Mouse (Mus musculus) A20 (cell line): Measurements from ENCODE around the gene Lonp2.

ENCODE experiments used
- DNase-seq: peaks from one replicate; pipeline ENCODE4 v3.0.0-alpha.2; 2011; ENCODE audit warnings: low read depth, low spot score

The Lonp2 gene

DNA sequence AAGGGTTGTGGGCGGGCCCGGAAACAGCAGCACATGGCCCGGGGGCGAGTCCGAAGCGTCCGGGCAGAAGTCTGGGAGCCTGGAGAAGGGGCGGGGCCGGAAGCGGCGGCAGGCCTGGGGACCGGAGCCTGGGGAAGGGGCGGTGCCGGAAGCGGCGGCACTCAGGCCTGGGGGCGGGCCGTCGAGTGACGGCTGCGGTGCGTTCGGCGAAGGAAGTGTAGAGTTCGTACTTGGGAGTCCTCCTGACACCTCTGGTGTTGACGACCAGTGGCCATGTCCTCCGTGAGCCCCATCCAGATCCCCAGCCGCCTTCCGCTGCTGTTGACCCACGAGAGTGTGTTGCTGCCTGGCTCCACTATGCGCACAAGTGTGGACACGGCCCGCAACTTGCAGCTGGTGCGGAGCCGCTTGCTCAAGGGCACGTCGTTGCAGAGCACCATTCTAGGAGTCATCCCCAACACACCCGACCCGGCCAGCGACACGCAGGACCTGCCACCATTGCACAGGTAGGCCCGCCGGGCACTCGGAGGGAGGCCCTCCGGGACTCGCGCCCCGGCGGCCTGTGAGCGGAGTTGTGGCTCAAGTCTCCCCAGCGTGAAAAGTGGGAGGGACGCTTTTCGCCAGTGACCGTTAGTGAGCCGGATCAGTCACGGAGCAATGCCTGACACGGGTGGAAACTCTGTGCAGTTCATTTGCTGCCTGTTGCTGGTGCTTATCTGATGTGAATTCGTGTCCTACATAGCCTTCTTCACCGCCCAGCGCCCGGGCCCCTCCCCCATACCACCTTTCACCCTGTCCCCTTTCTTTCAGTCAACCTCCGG, at the start of gene Lonp2:
Gene Lonp2, plus strand, starts transcription at position 133 of the 821 bp plus-strand sequence.
- peak; percentile 99 for DNase-seq

DNA sequence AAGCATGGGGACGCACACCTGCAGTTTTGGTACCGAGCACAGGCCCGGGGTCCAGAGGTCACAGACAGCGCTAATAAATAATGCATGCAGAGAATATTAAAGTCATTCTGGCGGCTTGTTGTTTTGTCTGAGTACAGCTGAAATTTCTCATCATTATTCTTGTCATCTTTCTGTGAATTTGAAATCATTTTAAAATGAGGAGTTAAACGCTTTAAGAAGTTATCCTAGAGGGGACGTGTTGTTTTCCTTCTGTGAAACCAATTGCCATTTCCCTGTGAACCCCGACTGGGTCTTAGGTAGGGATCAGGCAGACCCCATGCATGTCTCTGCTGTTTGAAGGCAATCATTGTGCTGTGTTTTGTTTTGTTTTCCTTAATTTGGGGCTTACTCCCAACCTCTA, 46.3 kb upstream of the Lonp2 start:
- no peak for DNase-seq

DNA sequence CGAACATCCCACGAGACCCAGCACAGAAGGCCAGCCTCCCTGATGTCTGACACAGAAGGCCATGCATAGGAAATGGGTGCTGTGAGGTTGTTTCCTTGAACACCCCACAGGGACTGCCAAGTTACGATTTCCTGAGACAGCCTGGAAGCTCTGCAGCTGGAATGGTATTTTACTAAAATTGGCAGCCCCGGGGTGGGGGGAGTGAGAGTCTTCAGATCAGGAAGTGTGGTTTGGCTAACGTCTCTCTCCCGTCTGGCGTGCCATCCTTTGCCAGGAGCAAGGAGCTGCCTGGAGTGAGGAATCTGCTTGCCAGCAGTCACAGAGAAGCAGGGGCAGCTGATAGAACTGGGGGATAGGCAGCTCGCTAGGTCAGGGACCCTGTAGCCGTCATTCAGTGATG, 45.8 kb upstream of the Lonp2 start:
- no peak for DNase-seq

DNA sequence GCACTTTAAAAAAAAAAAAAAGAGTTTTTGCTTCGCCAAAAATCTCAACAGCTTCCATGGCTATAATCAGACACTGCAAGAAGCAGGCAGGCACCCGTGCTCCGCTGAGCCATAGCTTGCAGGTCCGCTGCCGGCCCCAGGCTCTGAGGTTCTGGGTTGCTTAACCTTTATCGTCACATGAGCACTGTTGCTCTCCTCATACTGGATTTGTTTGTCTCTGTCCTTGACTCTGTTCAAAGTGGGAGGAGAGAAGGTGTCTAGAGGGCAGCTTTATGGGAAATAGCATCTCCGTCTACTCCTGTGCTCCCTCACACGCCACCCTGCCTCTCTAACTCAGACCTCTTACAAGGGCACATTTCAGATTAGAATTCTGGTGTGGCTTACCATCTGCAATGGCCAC, 45.1 kb upstream of the Lonp2 start:
- no peak for DNase-seq

DNA sequence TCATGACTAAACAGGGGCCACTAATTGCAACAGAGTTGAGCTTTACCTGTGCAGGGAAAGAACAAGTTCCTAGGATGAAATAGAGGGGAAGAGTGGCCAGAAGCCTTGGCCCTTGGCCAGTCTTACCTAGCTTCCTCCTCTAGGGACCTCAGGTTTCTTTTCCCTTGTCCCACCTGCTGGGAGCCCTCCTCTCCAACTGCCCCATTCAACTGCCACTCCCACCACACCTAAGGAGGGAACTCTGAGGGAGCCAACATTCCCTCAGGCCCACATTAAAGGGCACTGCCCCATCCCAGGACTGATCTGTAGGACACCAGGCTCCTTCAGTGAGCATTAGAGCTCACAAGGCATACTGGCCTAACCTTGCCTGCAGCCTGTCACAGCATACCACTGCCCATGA, 43.4 kb upstream of the Lonp2 start, which contains the start of gene Abcc12:
Gene Abcc12, minus strand, starts transcription at position 229 of the 400 bp plus-strand sequence.
- DNase-seq, result no peak

DNA sequence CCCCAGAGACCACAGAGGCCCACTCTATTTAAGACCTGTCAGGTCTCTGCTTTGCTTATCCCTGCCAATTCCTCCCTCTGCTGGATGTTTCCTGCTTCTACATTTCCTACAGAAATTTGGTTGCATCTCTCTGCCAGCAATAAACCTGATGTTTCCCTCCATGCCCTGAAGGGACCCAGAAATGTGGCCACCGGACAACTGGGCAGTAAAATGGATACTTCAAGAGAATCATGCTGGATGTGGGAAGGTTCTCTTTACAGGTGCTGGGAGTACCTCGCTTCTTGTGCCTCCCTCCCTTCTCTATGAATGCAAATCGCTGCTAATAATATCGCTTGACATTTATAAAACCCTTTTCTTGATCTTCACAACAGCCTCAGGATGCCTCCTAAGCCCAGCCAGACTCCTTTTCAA, 41.9 kb upstream of the Lonp2 start:
- no peak for DNase-seq

DNA sequence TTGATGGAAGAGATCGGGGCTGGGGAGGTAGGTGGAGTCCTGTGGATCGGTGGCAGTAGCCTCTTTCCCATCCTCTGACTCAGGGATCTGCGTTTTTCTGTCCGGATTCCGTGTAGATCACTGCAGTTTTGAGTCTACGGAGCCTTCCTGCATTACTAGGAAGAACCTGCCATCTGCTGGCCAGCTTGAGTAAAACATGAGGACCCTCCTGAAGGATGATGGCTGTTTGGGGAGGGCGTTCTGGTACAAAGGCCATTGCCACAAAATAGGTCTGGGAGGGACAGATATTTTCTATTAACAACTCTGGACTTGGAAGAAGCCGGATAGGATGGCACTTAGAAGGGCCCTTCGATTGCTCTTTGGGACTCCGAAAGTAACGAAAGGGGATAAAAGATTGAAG, 38.7 kb upstream of the Lonp2 start:
- DNase-seq, result peak; percentile 87

DNA sequence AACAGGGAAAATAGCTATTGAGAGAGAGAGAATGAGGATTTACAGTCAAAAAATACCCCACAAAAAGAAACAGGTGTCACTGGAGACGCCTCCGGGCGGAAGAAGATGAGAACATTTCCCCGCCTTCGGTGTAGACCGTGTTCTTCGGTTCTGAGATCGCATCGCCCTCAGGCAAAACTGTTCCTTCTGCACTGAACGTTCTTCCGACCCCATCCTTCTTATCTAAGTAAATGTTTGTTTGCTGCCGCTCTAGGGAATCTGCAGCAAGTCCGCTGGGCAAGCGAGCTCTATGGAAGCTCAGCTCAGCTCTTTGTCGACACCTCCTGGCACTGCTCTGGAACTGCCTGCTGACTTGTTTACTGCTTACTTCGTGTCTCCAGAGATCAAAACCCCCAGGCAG, 38.3 kb upstream of the Lonp2 start:
- peak; percentile 86 for DNase-seq

DNA sequence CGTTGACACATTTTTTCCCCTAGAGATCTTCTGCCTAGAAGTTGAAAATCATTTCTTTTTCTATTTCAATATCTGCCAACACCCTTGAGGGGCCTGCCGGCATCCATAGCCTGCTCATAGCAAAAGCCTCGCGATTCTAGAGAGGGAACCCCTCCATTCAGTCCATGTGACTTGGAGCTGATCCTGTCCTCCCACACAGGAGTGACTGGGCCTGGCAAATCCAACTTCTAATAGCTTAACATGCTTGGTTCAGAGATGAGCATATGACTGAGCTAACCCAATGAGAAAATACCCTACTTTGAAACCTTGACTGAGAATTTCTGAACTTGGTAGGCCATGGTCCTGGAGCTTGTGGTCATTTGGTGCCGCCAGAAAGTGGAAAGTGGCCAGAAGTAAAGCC, 37.8 kb upstream of the Lonp2 start:
- DNase-seq, result no peak

DNA sequence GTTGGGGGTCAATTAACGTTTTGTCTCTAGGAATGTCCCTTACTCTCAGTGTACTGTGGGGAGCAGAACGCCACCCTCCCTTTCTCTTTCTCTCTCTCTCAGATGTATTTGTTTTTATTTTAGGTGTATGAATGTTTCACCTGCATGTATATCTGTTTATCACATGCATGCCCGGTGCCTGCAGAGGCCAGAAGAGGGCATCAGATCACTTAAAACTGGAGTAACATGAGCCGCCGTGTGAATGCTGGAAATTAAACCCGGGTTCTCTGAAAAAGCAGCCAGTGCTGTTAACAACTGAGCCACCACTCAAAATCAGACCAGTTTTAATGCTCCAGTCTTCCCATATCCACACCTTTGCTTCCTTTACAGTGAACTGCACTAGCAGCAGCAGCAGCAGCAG, 37.2 kb upstream of the Lonp2 start:
- DNase-seq, result peak; percentile 60

DNA sequence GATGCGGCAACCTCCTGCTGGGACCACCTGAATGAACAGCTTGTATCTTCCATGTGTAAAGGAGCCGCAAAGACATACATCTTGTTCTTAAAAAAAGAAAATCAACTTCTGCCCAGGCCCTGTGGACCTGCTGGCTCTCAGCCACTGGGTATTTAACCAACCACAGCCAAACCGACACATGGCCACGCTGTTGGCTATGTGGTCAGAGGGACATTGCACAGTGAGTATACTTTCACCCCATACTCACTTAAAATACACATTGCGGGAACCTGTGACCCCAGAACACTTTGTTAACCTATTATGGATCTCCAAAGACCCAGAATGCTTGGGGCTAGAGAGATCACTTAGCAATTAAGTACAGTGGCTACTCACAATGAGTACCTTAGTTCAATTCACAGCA, 35.5 kb upstream of the Lonp2 start:
- DNase-seq, result no peak

DNA sequence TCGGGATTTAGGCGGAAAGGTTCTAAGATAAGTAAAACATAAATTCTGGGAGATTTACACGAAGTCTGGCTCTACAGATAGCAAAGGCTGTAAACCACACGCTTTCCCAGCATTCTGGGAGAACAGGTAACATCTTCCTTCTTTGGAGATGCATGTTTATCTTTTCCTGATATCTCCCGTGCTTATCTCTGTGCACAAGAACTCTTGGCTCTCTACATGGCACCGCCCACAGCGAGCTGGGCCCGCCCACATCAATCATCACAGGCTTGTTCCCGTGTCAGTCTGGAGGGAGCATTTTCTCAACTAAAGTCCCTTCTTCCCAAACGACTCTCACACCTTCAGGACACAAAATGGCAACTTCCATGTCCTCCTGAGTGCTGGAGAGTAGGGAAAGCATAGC, 30.7 kb upstream of the Lonp2 start:
- no peak for DNase-seq

DNA sequence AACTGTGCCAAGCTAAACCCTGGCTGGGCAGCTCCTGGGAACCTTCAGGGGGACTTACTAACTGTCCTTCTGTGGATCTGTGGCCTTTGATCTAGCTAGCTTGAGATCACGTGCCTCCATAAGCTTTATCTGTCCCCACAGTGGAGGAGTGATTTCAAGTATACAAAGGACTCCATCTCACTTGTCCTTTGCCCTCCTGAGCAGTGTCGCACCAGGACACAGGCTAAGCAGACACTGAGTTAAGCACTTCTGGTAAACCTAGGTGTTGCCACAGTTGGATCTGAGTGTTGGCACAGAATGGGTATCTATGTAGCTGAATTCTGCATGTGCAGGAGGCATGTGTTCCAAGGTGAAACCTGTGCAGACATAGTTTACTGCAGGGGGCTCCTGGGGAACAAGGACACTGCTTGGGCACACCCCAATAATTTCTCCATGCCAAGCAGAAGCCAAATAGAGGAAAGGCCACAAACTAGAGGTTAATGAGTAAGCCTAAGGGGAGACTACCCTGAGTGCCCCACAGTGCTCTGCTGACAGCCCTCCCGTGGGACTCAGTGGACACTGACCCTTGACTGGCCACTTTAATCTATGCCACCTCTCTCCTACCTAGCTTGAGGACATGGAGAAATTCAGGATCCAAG, 29.6 kb upstream of the Lonp2 start:
- DNase-seq, result no peak

DNA sequence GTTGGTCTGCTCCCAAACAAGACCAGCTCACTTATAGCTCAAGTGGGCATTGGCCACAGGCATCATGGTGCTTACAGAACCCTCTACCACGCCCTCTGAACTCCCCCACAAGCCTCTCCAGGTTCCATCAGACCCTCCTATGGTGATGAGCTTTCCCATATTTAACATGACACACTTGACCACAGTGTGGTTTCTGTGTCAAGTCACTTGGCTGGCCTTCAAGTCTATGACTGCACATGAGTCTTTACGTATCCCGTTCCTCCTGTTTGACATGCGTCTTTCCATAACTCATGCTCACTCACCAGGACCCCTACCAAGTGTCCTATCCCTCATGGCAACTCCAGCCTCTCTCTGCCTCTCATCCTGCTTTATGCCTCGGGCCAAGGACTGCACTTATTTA, 28.2 kb upstream of the Lonp2 start:
- DNase-seq, result no peak

DNA sequence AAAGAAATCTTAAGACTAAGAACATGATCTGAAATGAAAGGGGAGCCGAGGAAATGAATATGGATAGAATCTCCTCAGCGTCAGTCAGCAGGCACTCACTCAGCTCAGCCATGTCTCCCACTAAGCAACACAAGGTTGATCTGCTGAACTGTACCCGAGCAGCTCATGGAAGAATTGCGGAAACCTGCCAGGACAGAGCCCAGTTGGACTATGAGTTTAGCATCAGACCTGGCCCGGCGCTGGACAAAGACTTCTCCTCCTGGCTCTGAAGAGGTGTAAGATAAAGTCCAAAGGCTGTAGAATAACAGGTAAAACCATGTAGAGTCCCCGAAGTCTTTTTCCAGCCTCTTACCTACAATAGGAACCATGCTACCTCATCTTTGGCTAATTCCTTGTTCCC, 26.2 kb upstream of the Lonp2 start:
- no peak for DNase-seq

DNA sequence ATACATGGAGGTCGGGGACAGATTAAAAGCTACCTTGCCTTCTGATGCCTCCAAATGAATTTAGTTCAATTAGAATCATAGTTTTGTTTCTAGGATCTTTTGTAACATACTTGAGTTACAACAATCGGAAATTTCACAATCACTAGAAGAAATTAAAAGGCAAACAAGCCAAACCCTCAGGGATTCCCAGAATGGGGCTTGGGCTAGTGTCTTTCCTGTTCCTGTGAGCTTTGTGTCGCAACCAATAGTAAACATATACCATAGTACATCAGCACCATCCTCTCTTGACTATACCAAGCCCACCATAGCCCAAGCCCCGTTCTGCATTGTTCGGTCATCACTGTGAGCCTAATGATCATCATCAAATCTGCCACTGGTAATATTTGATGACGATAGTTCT, 24.5 kb upstream of the Lonp2 start:
- no peak for DNase-seq

DNA sequence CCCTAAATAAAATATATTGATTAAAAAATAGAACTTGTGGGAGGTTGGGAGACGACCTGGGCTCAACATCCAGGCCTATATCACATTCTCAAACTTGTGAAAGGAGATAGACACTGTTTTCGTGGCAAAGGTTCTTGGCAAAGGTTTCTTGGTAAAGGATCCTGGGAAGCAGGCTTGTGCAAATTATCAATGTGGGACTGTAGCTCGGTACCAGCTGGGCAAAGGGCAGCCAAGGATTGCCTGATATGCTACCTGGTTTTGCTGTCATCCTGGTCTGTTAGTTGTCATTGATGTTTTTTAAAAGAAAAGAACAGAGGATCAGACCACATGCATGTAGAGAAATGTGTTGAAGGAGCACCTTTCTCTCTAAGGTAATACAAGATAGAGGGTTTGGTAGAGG, 23.5 kb upstream of the Lonp2 start:
- DNase-seq, result no peak

DNA sequence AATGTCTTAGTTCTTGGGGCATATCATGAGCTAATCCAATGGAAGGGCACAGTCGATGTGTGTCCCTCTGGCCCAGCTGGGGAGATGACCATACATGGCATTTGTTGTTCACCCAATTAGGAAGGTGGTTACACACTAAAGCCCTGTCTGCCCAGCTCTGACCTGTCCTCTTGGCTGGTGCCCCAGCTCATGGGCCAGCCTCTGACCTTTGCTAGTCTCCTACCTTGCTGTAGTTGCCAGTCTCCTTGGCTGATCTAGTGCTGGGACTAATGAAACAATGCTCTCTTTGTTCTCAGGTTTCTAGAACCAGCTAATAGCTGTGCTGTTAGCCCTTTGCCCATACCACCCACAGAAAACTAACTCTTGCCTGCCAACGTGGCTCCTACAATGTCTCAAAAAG, 20.7 kb upstream of the Lonp2 start:
- no peak for DNase-seq

DNA sequence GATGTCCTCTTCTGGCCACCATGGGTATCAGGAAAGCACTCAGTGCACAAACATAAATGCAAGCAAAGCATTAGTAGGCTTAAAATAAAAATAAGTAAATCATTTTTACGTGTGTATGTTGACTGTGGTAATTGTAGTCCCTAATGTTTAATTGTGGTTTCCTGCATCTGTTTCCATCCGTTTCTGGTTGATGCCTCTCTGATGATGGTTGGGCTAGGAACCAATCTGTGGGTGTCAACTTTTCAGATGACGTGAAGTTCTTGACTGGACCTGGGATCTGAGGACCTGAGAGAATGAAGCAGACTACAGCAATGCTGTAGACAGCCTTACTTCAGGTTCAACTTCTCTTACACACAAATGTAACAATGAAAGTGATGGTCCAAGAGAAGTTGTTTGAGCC, 19.2 kb upstream of the Lonp2 start:
- DNase-seq, result no peak

DNA sequence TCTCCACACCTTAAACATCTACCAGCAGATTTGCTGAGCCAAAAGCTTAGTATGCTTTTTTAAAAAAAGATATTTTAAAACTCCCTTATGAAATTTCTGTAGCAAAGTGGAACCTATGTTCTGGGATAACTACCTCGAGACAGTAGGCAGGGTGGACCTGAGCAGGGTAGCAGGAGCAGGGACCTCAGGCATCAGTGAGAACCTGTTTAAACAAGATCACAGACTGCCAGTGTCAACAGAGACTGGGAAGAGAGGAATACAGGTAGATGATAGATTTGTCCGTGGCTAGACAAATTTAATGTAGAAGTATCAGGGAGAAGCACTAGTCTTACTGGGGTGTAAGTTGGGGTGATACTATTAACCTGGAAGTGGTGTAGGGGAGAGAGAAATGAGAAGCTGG, 10.0 kb upstream of the Lonp2 start:
- no peak for DNase-seq

DNA sequence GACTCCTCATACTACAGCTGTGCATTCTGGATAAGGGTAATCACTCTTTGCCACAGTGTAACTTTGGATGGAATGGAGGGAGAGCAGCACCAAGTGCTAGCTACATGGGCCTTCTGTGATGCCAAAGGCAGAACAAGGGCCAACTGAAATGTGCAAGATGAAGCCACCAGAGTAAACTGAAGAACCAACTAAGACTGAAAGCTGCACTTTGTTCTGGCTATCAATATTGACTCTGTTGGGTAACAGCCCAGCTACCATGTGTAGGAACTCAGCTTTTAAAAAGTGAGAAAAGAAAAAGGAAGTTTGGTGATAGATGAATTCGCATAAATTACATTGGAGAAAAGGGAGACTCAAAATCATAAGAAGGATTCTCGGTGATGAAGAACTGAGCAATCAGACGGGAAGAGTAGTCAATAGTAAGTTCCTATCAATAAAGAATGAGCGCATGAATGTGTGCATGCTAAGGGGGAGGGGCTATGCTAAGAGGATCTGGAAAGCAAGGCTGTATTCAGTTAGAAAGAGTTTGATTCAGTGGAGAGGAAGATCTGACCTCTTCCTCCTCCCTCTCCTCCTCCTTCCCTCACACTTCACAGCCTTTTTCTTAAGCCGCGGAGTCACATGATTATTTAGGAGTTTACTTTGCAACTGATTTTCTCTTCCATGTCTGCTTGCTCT, 8.6 kb upstream of the Lonp2 start:
- peak; percentile 22 for DNase-seq

DNA sequence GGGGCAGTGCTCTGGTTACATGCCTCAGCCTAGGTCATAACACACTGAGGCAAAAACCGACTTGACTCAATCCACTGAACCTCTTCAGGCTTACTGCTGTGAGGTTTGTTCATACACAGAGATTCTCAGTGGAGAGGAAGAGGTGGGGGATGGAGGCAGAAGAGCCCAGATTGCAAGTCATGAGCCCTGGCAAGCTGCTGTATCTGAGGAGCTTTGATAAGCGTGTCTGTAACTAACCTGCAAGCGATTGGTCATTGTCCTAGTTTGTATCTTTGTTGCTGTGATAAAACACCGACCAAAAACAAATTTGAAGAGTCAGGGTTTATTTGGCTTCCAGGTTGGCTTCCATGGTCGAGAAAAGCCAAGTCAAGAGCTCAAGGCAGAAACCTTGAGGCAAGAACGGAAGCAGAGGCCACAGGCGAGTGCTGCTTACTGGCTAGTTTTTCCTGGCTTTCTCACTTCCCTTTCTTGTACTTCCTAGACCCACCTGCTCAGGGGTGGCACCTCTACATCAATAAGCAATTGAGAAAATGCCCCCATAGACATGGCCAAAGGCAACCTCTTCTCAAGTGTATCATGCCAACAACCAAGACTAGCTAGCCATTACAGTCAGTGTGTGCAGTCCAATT, 6.0 kb upstream of the Lonp2 start:
- DNase-seq, result peak; percentile 68
